Mouse (Mus musculus) MEL (cell line): ENCODE results near the gene Lama1. TPM values are rescaled to one million over a fixed set of nuclear protein-coding genes. Genes with fewer than 3 reads are reported as not detected.

Experiments
- DNase-seq: peaks from one replicate; pipeline ENCODE4 v3.0.0; 2011; ENCODE audit warnings: low read depth, low spot score
- H3K27ac ChIP-seq: 2 replicates; pipeline ENCODE4 v1.5.1; 2012; ENCODE audit warnings: low read depth, mild to moderate bottlenecking, control low read depth, low read length, moderate library complexity; ENCODE audit not compliant: control insufficient read depth
- H3K27me3 ChIP-seq, 2 experiments: fragments of 150-350 bp in 1 of 2; sonication (generic) in 1 of 2; 2 replicates each; pipeline ENCODE4 v1.6.1; 2012; ENCODE audit warnings: low read length in 2 of 2, mild to moderate bottlenecking in 2 of 2, improper control_type of control experiment in 1 of 2, moderate library complexity in 1 of 2; ENCODE audit not compliant: insufficient read depth in 2 of 2, control insufficient read depth in 1 of 2
- H3K36me3 ChIP-seq, 2 experiments: 2 replicates each; pipeline ENCODE4 v1.6.1; 2012 to 2014; ENCODE audit warnings: low read length in 2 of 2, improper control_type of control experiment in 1 of 2, inconsistent platforms in 1 of 2, mild to moderate bottlenecking in 1 of 2; ENCODE audit not compliant: insufficient read depth in 2 of 2, control insufficient read depth in 1 of 2
- H3K4me1 ChIP-seq, 2 experiments: fragments of 150-350 bp in 1 of 2; sonication (generic) in 1 of 2; 2 replicates each; pipeline ENCODE4 v1.6.1; 2012; ENCODE audit warnings: low read length in 2 of 2, improper control_type of control experiment in 1 of 2, mild to moderate bottlenecking in 1 of 2; ENCODE audit not compliant: insufficient read depth in 2 of 2, control insufficient read depth in 1 of 2
- H3K4me3 ChIP-seq, 2 experiments: fragments of 150-350 bp in 1 of 2; sonication (generic) in 1 of 2; 2 replicates each; pipeline ENCODE4 v1.5.1; 2012; ENCODE audit warnings: low read depth in 2 of 2, low read length in 2 of 2, mild to moderate bottlenecking in 2 of 2, moderate library complexity in 2 of 2, control low read depth in 1 of 2, improper control_type of control experiment in 1 of 2; ENCODE audit not compliant: control insufficient read depth in 1 of 2, insufficient read depth in 1 of 2
- H3K79me2 ChIP-seq: 2 replicates; pipeline ENCODE4 v1.6.1; 2012; ENCODE audit warnings: mild to moderate bottlenecking, low read length, moderate library complexity; ENCODE audit not compliant: control insufficient read depth, poor library complexity, insufficient read depth
- H3K9ac ChIP-seq: 2 replicates; pipeline ENCODE4 v1.6.1; 2012; ENCODE audit warnings: low read depth, mild to moderate bottlenecking, control low read depth, low read length, moderate library complexity; ENCODE audit not compliant: control insufficient read depth, poor library complexity, severe bottlenecking
- H3K9me3 ChIP-seq: fragments of 150-350 bp; sonication (generic); replicated peaks from 2 replicates; pipeline ENCODE4 v1.6.1; 2012; ENCODE audit warnings: mild to moderate bottlenecking, low read length, improper control_type of control experiment, moderate library complexity; ENCODE audit not compliant: insufficient read depth
- CHD1 ChIP-seq: IDR thresholded peaks from 2 replicates; pipeline ENCODE4 v1.6.1; 2012; ENCODE audit warnings: low read depth, mild to moderate bottlenecking, inconsistent platforms, low read length, improper control_type of control experiment
- CTCF ChIP-seq, 3 experiments: IDR thresholded peaks in 2 of 3; conservative IDR thresholded peaks in 1 of 3; 2 replicates each; pipeline ENCODE4 v1.5.1; 2011 to 2012; ENCODE audit warnings: low read length in 3 of 3, low read depth in 2 of 3, mild to moderate bottlenecking in 2 of 3, improper control_type of control experiment in 1 of 3, inconsistent platforms in 1 of 3, mixed read lengths in 1 of 3, moderate library complexity in 1 of 3; ENCODE audit not compliant: control insufficient read depth in 1 of 3, insufficient read depth in 1 of 3, poor library complexity in 1 of 3, severe bottlenecking in 1 of 3
- E2F4 ChIP-seq: IDR thresholded peaks from 2 replicates; pipeline ENCODE4 v1.6.1; 2011; ENCODE audit warnings: low read depth, low read length, improper control_type of control experiment, borderline replicate concordance
- GABPA ChIP-seq: IDR thresholded peaks from 2 replicates; pipeline ENCODE4 v1.6.1; 2012; ENCODE audit warnings: low read depth, mild to moderate bottlenecking, inconsistent platforms, low read length, improper control_type of control experiment, moderate library complexity
- GATA1 ChIP-seq: IDR thresholded peaks from 2 replicates; pipeline ENCODE4 v1.6.1; 2011; ENCODE audit warnings: low read depth, low read length, improper control_type of control experiment
- HCFC1 ChIP-seq: IDR thresholded peaks from 2 replicates; pipeline ENCODE4 v1.6.1; 2012; ENCODE audit warnings: low read depth, mild to moderate bottlenecking, inconsistent platforms, low read length, improper control_type of control experiment, moderate library complexity
- KAT2A ChIP-seq: conservative IDR thresholded peaks from 2 replicates; pipeline ENCODE4 v1.6.1; 2012; ENCODE audit warnings: low read depth, low read length, improper control_type of control experiment, inconsistent platforms
- MAFK ChIP-seq: IDR thresholded peaks from 2 replicates; pipeline ENCODE4 v1.6.1; 2011; ENCODE audit warnings: low read depth, mild to moderate bottlenecking, low read length, improper control_type of control experiment, borderline replicate concordance
- MAX ChIP-seq: IDR thresholded peaks from 2 replicates; pipeline ENCODE4 v1.6.1; 2011; ENCODE audit warnings: low read length, improper control_type of control experiment
- MXI1 ChIP-seq: IDR thresholded peaks from 2 replicates; pipeline ENCODE4 v1.6.1; 2011; ENCODE audit warnings: mild to moderate bottlenecking, low read depth, low read length, improper control_type of control experiment
- MYB ChIP-seq: IDR thresholded peaks from 2 replicates; pipeline ENCODE4 v1.6.1; 2011; ENCODE audit warnings: mild to moderate bottlenecking, low read depth, low read length, improper control_type of control experiment
- NRF1 ChIP-seq: IDR thresholded peaks from 2 replicates; pipeline ENCODE4 v1.6.1; 2014; ENCODE audit warnings: low read depth, mild to moderate bottlenecking, inconsistent platforms, low read length, improper control_type of control experiment, moderate library complexity; ENCODE audit not compliant: poor library complexity, insufficient read depth, severe bottlenecking
- POLR2A ChIP-seq, 2 experiments: IDR thresholded peaks; 2 replicates each; pipeline ENCODE4 v1.6.1; 2011 to 2012; ENCODE audit warnings: low read length in 2 of 2, mild to moderate bottlenecking in 2 of 2, control low read depth in 1 of 2, improper control_type of control experiment in 1 of 2, low read depth in 1 of 2, moderate library complexity in 1 of 2; ENCODE audit not compliant: control insufficient read depth in 1 of 2, insufficient read depth in 1 of 2, poor library complexity in 1 of 2
- RAD21 ChIP-seq: IDR thresholded peaks from 2 replicates; pipeline ENCODE4 v1.6.1; 2011; ENCODE audit warnings: mild to moderate bottlenecking, low read depth, low read length, improper control_type of control experiment
- RCOR1 ChIP-seq: IDR thresholded peaks from 2 replicates; pipeline ENCODE4 v1.6.1; 2012; ENCODE audit warnings: low read depth, mild to moderate bottlenecking, inconsistent platforms, low read length, improper control_type of control experiment
- SMC3 ChIP-seq: IDR thresholded peaks from 2 replicates; pipeline ENCODE4 v1.6.1; 2011; ENCODE audit warnings: low read depth, low read length, improper control_type of control experiment
- TBP ChIP-seq: IDR thresholded peaks from 2 replicates; pipeline ENCODE4 v1.8.0; 2011; ENCODE audit warnings: low read depth, low read length, improper control_type of control experiment
- TCF12 ChIP-seq: IDR thresholded peaks from 2 replicates; pipeline ENCODE4 v1.6.1; 2014; ENCODE audit warnings: low read depth, mild to moderate bottlenecking, inconsistent platforms, low read length, improper control_type of control experiment, moderate library complexity
- UBTF ChIP-seq: IDR thresholded peaks from 2 replicates; pipeline ENCODE4 v1.6.1; 2012; ENCODE audit warnings: low read depth, mild to moderate bottlenecking, inconsistent platforms, low read length, improper control_type of control experiment, moderate library complexity, borderline replicate concordance; ENCODE audit not compliant: insufficient read depth
- USF1 ChIP-seq: IDR thresholded peaks from 2 replicates; pipeline ENCODE4 v1.6.1; 2014; ENCODE audit warnings: low read depth, mild to moderate bottlenecking, inconsistent platforms, low read length, improper control_type of control experiment, moderate library complexity
- ZC3H11A ChIP-seq: IDR thresholded peaks from 2 replicates; pipeline ENCODE4 v1.6.1; 2012; ENCODE audit warnings: low read depth, mild to moderate bottlenecking, inconsistent platforms, low read length, improper control_type of control experiment
- ZMIZ1 ChIP-seq: IDR thresholded peaks from 2 replicates; pipeline ENCODE4 v1.6.1; 2012; ENCODE audit warnings: low read depth, mild to moderate bottlenecking, inconsistent platforms, low read length, improper control_type of control experiment, moderate library complexity
- polyA plus RNA-seq, 2 experiments: library from polyadenylated mRNA; stranded (reverse) in 1 of 2; unstranded in 1 of 2; fragments of >175 nt in 1 of 2; fragments of >200 nt in 1 of 2; gene quantifications; 2 replicates each; pipeline versions ENCODE4 v1.2.1 to v1.2.4; 2012; ENCODE audit warnings: low replicate concordance in 2 of 2, low read depth in 1 of 2; ENCODE audit not compliant: insufficient read length in 2 of 2, insufficient read depth in 1 of 2, missing spikeins in 1 of 2
- total RNA-seq: library from RNA; depleted of rRNA; stranded (reverse); fragments of 300-350 nt; gene quantifications from 2 replicates; pipeline ENCODE4 v1.2.3, GENCODE M21; 2012

Lama1 gene
- total and polyA plus RNA-seq, 3 experiments: not detected

GRCm38 (mm10) chr17:67667981-67668380 lies 29.1 kb upstream of the Lama1 start:
- TF ChIP-seq CTCF (IDR thresholded peaks at IDR 0.05 in 2 of 3, conservative IDR thresholded peaks at IDR 0.05 in 1 of 3; ENCODE audit: control insufficient read depth in 1 of 3, insufficient read depth in 1 of 3, low read depth in 2 of 3, low read length in 3 of 3, poor library complexity in 1 of 3, severe bottlenecking in 1 of 3) (peak; percentile 17 to 29 (median 21); a peak in 2 of 6 replicates), CHD1 (no peak), RAD21 (peak; percentile 4)
- Histone ChIP-seq H3K27ac (no peak overlapping the region), H3K27me3 (no peaks in the 10 kb centered on the region), H3K36me3 (no peaks in the 10 kb centered on the region), H3K9me3 (no peaks in the 10 kb centered on the region), H3K4me3 (no peak overlapping the region), H3K9ac (no peak overlapping the region), H3K4me1 (no peaks in the 10 kb centered on the region), H3K79me2 (no peaks in the 10 kb centered on the region)
- DNase-seq: peak; percentile 2

- TF ChIP-seq POLR2A (IDR thresholded peaks at IDR 0.05; ENCODE audit: control insufficient read depth in 1 of 2, insufficient read depth in 1 of 2, low read depth in 1 of 2, low read length in 2 of 2, poor library complexity in 1 of 2) (no peak), CTCF (IDR thresholded peaks at IDR 0.05 in 2 of 3, conservative IDR thresholded peaks at IDR 0.05 in 1 of 3; ENCODE audit: control insufficient read depth in 1 of 3, insufficient read depth in 1 of 3, low read depth in 2 of 3, low read length in 3 of 3, poor library complexity in 1 of 3, severe bottlenecking in 1 of 3) (no peak), HCFC1 (no peak), USF1 (no peak), ZMIZ1 (no peak), UBTF (no peak), E2F4 (no peak), TCF12 (no peak), GATA1 (no peak), TBP (no peak), KAT2A (no peak), SMC3 (no peak), NRF1 (no peak), MAFK (no peak), GABPA (no peak), MAX (no peak), MXI1 (no peak), RCOR1 (no peak), MYB (no peak), ZC3H11A (no peak)
- TF ChIP-seq, all 39 proteins: peak for 0
These were observed 18.5 kb upstream of the Lama1 start for GRCm38 (mm10) chr17:67678576-67678975.

More at GRCm38 (mm10) chr17:67678576-67678975, 18.5 kb upstream of the Lama1 start:
- no peaks in the 10 kb centered on the region for H3K79me2 ChIP-seq
- no peak for DNase-seq
- H3K27ac ChIP-seq: no peak overlapping the region
- no peaks in the 10 kb centered on the region for H3K9me3 ChIP-seq
- no peaks in the 10 kb centered on the region for H3K4me1 ChIP-seq
- H3K36me3 ChIP-seq: no peaks in the 10 kb centered on the region
- no peak overlapping the region for H3K9ac ChIP-seq
- no peaks in the 10 kb centered on the region for H3K27me3 ChIP-seq
- H3K4me3 ChIP-seq: no peak overlapping the region
